Mouse (Mus musculus) monocyte, adult 5-6 weeks (primary cell): Measurements from ENCODE around the gene Gm49380. TPM values are rescaled to one million over a fixed set of nuclear protein-coding genes. Genes with fewer than 3 reads are reported as not detected.

Source experiments
- ATAC-seq: fragments of 153-309, 156-312 bp; replicated peaks from 2 replicates; pipeline ENCODE4 v1.8.0; 2017; ENCODE audit warnings: mild to moderate bottlenecking; ENCODE audit not compliant: low TSS enrichment, insufficient number of reproducible peaks, severe bottlenecking, poor library complexity, low FRiP score
- total RNA-seq: library from RNA; stranded (forward); fragments of 200-1000, 200-491, 200-594 nt; gene quantifications from 3 replicates; pipeline ENCODE4 v1.2.3, GENCODE M21; 2017

The Gm49380 gene
- total RNA-seq, 1 experiment from 2014 or later, result not detected

DNA sequence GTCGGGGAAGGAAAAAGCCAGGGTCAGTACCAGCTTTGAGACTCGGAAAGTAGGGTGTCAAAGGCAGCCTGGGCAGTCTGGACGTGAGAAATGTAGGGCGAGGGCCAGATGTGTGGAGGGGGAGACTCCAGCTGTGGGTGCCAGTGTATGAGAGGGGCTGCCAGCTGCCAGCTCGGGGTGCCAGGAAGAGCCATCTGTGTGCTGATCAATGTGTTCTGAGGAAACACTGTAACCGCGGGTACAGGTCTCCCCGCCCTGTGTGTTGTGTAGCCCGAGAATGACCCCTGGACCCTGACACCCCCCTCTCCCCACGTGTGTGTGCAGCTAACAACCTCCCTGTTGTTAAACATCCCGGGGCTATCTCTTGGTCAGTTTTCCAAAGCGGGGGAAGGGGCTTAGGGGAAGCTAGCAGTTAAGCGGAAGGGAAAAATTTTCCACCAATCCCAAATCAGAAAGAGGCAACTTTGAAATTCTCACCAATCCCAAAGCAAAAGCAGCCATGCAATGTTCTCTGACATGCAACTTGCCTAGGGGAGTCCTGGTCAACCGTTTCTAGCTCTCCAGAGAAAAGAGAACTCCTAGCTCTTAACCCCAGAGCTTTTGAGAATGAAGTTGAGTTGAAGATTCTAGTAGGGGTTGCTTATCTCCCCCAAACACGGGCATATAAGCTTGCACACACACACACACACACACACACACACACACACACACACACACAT is 45.9 kb downstream of the Gm49380 start:
- ATAC-seq, result no peak

DNA sequence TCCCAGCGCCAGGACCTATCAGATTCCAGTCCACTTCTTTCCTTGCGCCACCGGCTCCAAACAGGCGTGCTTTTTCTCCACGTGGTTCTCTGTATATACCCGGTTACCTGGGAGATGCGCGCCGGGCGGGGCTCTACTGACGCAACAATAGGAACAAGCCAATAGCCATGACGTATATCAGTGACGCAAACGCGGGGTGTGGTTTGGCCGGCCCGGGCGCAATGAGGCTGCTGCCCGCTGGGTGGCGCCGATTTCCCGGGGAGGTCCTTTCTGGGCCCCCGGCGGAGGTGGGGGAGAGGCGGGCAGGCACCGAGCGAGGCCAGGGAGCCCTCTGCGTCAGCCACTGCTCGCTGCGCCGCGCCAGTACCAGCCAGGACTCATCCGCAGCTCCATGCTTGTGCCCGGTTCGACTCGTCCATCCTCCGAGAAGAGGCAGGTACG is 46.5 kb downstream of the Gm49380 start, which contains the start of gene Usp2:
Usp2 (plus strand) TSS at position 237 of the 441 bp plus-strand sequence.
- peak; percentile 98 for ATAC-seq

- ATAC-seq, result no peak
Observed at GRCm38 (mm10) chr9:44065177-44065576, 48.1 kb downstream of the Gm49380 start.

GRCm38 (mm10) chr9:44058606-44059005 is 54.7 kb downstream of the Gm49380 start:
- no peak for ATAC-seq

- ATAC-seq, result no peak
Observed at GRCm38 (mm10) chr9:44053936-44054335, 59.4 kb downstream of the Gm49380 start.

GRCm38 (mm10) chr9:44052855-44053254 is 60.4 kb downstream of the Gm49380 start:
- ATAC-seq, result no peak

GRCm38 (mm10) chr9:44049381-44050165 is 63.7 kb downstream of the Gm49380 start:
- no peak for ATAC-seq

- no peak for ATAC-seq
Observed at GRCm38 (mm10) chr9:44048541-44049380, 64.5 kb downstream of the Gm49380 start.

- no peak for ATAC-seq
Observed at GRCm38 (mm10) chr9:44047571-44048490, 65.5 kb downstream of the Gm49380 start.

GRCm38 (mm10) chr9:44047071-44047470 is 66.2 kb downstream of the Gm49380 start:
- no peak for ATAC-seq

DNA sequence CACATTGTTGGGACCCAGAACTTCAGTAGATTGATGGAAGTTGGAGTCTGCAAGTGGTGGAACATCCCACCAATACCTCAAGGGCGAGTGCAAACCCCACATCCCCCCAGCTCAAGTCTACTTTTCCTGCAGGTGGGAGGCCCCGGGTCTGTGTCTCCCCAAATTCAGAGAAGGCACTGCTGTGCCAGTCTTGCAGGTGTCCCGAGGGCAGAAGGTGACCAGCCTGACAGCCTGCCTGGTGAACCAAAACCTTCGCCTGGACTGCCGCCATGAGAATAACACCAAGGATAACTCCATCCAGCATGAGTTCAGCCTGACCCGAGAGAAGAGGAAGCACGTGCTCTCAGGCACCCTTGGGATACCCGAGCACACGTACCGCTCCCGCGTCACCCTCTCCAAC is 66.9 kb downstream of the Gm49380 start:
- ATAC-seq, result no peak

- no peak for ATAC-seq
Observed at GRCm38 (mm10) chr9:44045884-44046272, 67.4 kb downstream of the Gm49380 start.

DNA sequence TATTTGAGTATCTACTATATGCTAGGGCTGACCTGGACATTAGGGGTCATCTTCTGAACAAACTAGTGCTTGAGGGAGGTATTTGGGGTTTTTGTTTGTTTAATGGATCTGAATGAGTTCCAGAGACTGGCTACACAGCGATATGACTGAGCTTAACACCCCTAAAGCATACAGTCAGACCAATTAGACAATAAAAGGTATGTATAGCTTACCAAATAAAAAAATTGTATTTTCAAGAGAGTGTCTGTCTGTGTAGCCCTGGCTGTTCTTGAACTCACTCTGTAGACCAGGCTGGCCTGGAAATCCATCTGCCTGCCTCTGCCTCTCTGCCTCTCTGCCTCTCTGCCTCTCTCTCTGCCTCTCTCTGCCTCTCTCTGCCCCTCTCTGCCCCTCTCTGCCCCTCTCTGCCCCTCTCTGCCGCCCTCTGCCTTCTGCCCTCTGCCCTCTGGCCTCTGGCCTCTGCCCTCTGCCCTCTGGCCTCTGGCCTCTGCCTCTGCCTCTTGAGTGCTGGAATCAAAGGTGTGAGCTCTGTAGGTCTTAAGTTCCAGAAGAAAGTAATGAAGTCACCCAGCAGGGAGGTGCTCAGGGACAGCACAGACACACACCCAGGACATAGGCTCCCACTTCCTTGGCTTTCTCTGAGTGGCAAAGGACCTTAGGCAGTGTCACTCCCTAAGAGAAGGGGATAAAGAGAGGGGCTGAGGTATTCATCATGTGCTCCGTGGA is 68.0 kb downstream of the Gm49380 start:
- no peak for ATAC-seq

- ATAC-seq, result no peak
Observed at GRCm38 (mm10) chr9:44044426-44045157, 68.7 kb downstream of the Gm49380 start.

GRCm38 (mm10) chr9:44043708-44044425 is 69.4 kb downstream of the Gm49380 start:
- 0 out of 2 replicates have a peak, but pooled peaks have one; percentile 30 for ATAC-seq
